Mouse (Mus musculus) liver, adult 2 months (tissue): ENCODE results near the gene Luc7l2. TPM values are rescaled to one million over a fixed set of nuclear protein-coding genes. Genes with fewer than 3 reads are reported as not detected.
A peak's percentile ranks its signal among the peaks of the same experiment; 100 is the strongest.

Source experiments
- DNase-seq: peaks from one replicate; pipeline ENCODE4 v3.0.0-alpha.2; 2011; ENCODE audit warnings: low read depth, low spot score; ENCODE audit errors: extremely low read depth
- H3K27ac ChIP-seq: fragments of 200-500 bp; replicated peaks from 2 replicates; pipeline ENCODE4 v1.5.1; 2012; ENCODE audit warnings: low read depth, mild to moderate bottlenecking, control low read depth, inconsistent platforms, low read length; ENCODE audit not compliant: insufficient read depth
- H3K27me3 ChIP-seq: fragments of 200-500 bp; 2 replicates; pipeline ENCODE4 v1.6.1; 2012; ENCODE audit warnings: mild to moderate bottlenecking, moderate library complexity, low read length, inconsistent platforms; ENCODE audit not compliant: control insufficient read depth, insufficient read depth
- H3K36me3 ChIP-seq: fragments of 200-500 bp; 2 replicates; pipeline ENCODE4 v1.6.1; 2012; ENCODE audit warnings: low read length, inconsistent platforms; ENCODE audit not compliant: control insufficient read depth, insufficient read depth
- H3K4me1 ChIP-seq: fragments of 200-500 bp; 2 replicates; pipeline ENCODE4 v1.6.1; 2011; ENCODE audit warnings: low read length; ENCODE audit not compliant: control insufficient read depth, insufficient read depth
- H3K4me3 ChIP-seq: fragments of 200-500 bp; 2 replicates; pipeline ENCODE4 v1.5.1; 2011; ENCODE audit warnings: low read depth, mild to moderate bottlenecking, control low read depth, low read length, moderate library complexity; ENCODE audit not compliant: insufficient read depth
- H3K79me2 ChIP-seq: fragments of 200-500 bp; 2 replicates; pipeline ENCODE4 v1.6.1; 2012; ENCODE audit warnings: inconsistent platforms, mild to moderate bottlenecking, low read length, moderate library complexity; ENCODE audit not compliant: control insufficient read depth, insufficient read depth
- H3K9ac ChIP-seq: fragments of 200-500 bp; 2 replicates; pipeline ENCODE4 v1.6.1; 2012; ENCODE audit warnings: low read depth, mild to moderate bottlenecking, control low read depth, inconsistent platforms, low read length
- CTCF ChIP-seq: fragments of 200-500 bp; IDR thresholded peaks from 2 replicates; pipeline ENCODE4 v1.5.1; 2011; ENCODE audit warnings: low read depth, low read length, control low read depth
- POLR2A ChIP-seq: fragments of 200-500 bp; IDR thresholded peaks from 2 replicates; pipeline ENCODE4 v1.6.1; 2011; ENCODE audit warnings: low read length, control low read depth; ENCODE audit not compliant: insufficient read depth; ENCODE audit errors: extremely low read depth
- WGBS: fragments of 180-500 bp; shearing (Covaris S2); methylation state at CpG from one replicate; pipeline ENCODE4 v1.1.7; 2018; 5-methylcytosine and 5-hydroxymethylcytosine counted together
- polyA plus RNA-seq: library from polyadenylated mRNA; depleted of rRNA; stranded (reverse); fragments of >200 nt; gene quantifications from 2 replicates; pipeline ENCODE4 v1.2.3, GENCODE M21; 2012
- total RNA-seq: library from RNA; depleted of rRNA; stranded (reverse); fragments of >200 nt; gene quantifications from 2 replicates; pipeline ENCODE4 v1.2.3, GENCODE M21; 2014

Gene Luc7l2
- total and polyA plus RNA-seq, 2 experiments: 20.0 to 128 TPM

- Histone ChIP-seq H3K4me1 (peaks cover 4% of the 10 kb centered on the region), H3K9ac (peak overlapping the region; percentile 5; the same call in 1 of the 2 replicates), H3K36me3 (no peaks in the 10 kb centered on the region), H3K27me3 (peaks cover 6% of the 10 kb centered on the region), H3K79me2 (no peaks in the 10 kb centered on the region), H3K4me3 (peak overlapping the region; percentile 48; the same call in 1 of the 2 replicates), H3K27ac (no peak overlapping the region)
- 2% methylated on average over 72 of the region's 72 CpGs for WGBS
- DNase-seq: no peak
- TF ChIP-seq CTCF (no peak), POLR2A (no peak)
Measured at GRCm38 (mm10) chr6:38635941-38636851, 85.1 kb downstream of the Luc7l2 start.

GRCm38 (mm10) chr6:38636852-38637618, 85.9 kb downstream of the Luc7l2 start, which contains the start of gene Klrg2:
Klrg2 (minus strand) TSS chr6:38637242.
- peaks cover 6% of the 10 kb centered on the region for H3K27me3 ChIP-seq
- H3K4me1 ChIP-seq: peaks cover 4% of the 10 kb centered on the region
- no peaks in the 10 kb centered on the region for H3K36me3 ChIP-seq
- TF ChIP-seq CTCF (no peak), POLR2A (no peak)
- no peak for DNase-seq
- 2% methylated on average over 60 of the region's 60 CpGs for WGBS
- peak within 1 kb of the TSS; percentile 48; the same call in 1 of the 2 replicates for H3K4me3 ChIP-seq
- H3K9ac ChIP-seq: peak within 1 kb of the TSS; percentile 9; the same call in 1 of the 2 replicates
- no peak within 1 kb of the TSS for H3K27ac ChIP-seq
- no peaks in the 10 kb centered on the region for H3K79me2 ChIP-seq

GRCm38 (mm10) chr6:38640401-38640800, 89.3 kb downstream of the Luc7l2 start:
- H3K4me3 ChIP-seq: no peak overlapping the region
- 54% methylated on average over 11 of the region's 11 CpGs for WGBS
- H3K4me1 ChIP-seq: peaks cover 4% of the 10 kb centered on the region
- H3K79me2 ChIP-seq: no peaks in the 10 kb centered on the region
- DNase-seq: no peak
- no peak overlapping the region for H3K9ac ChIP-seq
- peaks cover 6% of the 10 kb centered on the region for H3K27me3 ChIP-seq
- no peak overlapping the region for H3K27ac ChIP-seq
- TF ChIP-seq CTCF: no peak
- no peaks in the 10 kb centered on the region for H3K36me3 ChIP-seq

GRCm38 (mm10) chr6:38641228-38641627, 90.1 kb downstream of the Luc7l2 start:
- Histone ChIP-seq H3K79me2 (no peaks in the 10 kb centered on the region), H3K4me1 (peaks cover 4% of the 10 kb centered on the region), H3K9ac (no peak overlapping the region), H3K27me3 (peaks cover 5% of the 10 kb centered on the region), H3K4me3 (no peak overlapping the region), H3K27ac (no peak overlapping the region), H3K36me3 (no peaks in the 10 kb centered on the region)
- TF ChIP-seq POLR2A (no peak), CTCF (no peak)
- peak; percentile 20 for DNase-seq
- 60% methylated on average over 5 of the region's 5 CpGs for WGBS

- H3K27me3 ChIP-seq: peaks cover under 1% of the 10 kb centered on the region
- no peak overlapping the region for H3K9ac ChIP-seq
- peaks cover 4% of the 10 kb centered on the region; the same call in 1 of the 2 replicates for H3K4me1 ChIP-seq
- no peak overlapping the region for H3K27ac ChIP-seq
- H3K4me3 ChIP-seq: no peak overlapping the region
- WGBS: 73% methylated on average over 5 of the region's 5 CpGs
- no peaks in the 10 kb centered on the region for H3K36me3 ChIP-seq
- no peak for DNase-seq
- H3K79me2 ChIP-seq: no peaks in the 10 kb centered on the region
- no peak for TF ChIP-seq POLR2A
- no peak for TF ChIP-seq CTCF
Measured at GRCm38 (mm10) chr6:38641645-38642044, 90.5 kb downstream of the Luc7l2 start.
